Mouse (Mus musculus) heart, embryonic 12.5 days (tissue): ENCODE measurements around the gene Il21. TPM values are rescaled to one million over a fixed set of nuclear protein-coding genes. Genes with fewer than 3 reads are reported as not detected.

Experiments
- ATAC-seq: fragments of 200-750 bp; cut with Nextera tagmentation; 2 replicates; pipeline ENCODE4 v1.8.0; 2017; ENCODE audit warnings: moderate TSS enrichment, moderate library complexity; ENCODE audit not compliant: insufficient number of reproducible peaks, low FRiP score
- H3K27ac ChIP-seq: fragments of 300-500 bp; sonication (generic); 2 replicates; pipeline ENCODE4 v1.5.1; 2016; ENCODE audit warnings: mild to moderate bottlenecking, moderate library complexity; ENCODE audit not compliant: poor library complexity, severe bottlenecking
- H3K27me3 ChIP-seq: fragments of 300-500 bp; sonication (generic); replicated peaks from 2 replicates; pipeline ENCODE4 v1.6.1; 2016; ENCODE audit warnings: mild to moderate bottlenecking, moderate library complexity
- H3K36me3 ChIP-seq: fragments of 300-500 bp; sonication (generic); 2 replicates; pipeline ENCODE4 v1.6.1; 2016; ENCODE audit warnings: mild to moderate bottlenecking, moderate library complexity
- H3K4me1 ChIP-seq: fragments of 300-500 bp; sonication (generic); replicated peaks from 2 replicates; pipeline ENCODE4 v1.6.1; 2016; ENCODE audit warnings: mild to moderate bottlenecking
- H3K4me2 ChIP-seq: fragments of 300-500 bp; sonication (generic); 2 replicates; pipeline ENCODE4 v1.6.1; 2016; ENCODE audit warnings: mild to moderate bottlenecking, moderate library complexity
- H3K4me3 ChIP-seq: fragments of 300-500 bp; sonication (generic); 2 replicates; pipeline ENCODE4 v1.5.1; 2016; ENCODE audit warnings: mild to moderate bottlenecking
- H3K9ac ChIP-seq: fragments of 300-500 bp; sonication (generic); 2 replicates; pipeline ENCODE4 v1.6.1; 2016; ENCODE audit warnings: mild to moderate bottlenecking, moderate library complexity
- H3K9me3 ChIP-seq: fragments of 300-500 bp; sonication (generic); replicated peaks from 2 replicates; pipeline ENCODE4 v1.6.1; 2016; ENCODE audit warnings: mild to moderate bottlenecking, moderate library complexity
- WGBS: fragments of 180-500 bp; shearing (Covaris S2); methylation state at CpG from one replicate; pipeline ENCODE4 v1.1.7; 2016; 5-methylcytosine and 5-hydroxymethylcytosine counted together
- polyA plus RNA-seq: library from polyadenylated mRNA; unstranded; fragments of >200 nt; fragmentation: Nextera tagmentation; extraction: Ambion mirVana; gene quantifications from 2 replicates; pipeline ENCODE4 v1.2.1, GENCODE M21; 2016

Il21 gene
- polyA plus RNA-seq, 1 experiment from 2014 or later, result not detected

- Histone ChIP-seq H3K36me3 (no peaks in the 10 kb centered on the region), H3K27me3 (no peaks in the 10 kb centered on the region), H3K9me3 (no peaks in the 10 kb centered on the region), H3K9ac (no peak overlapping the region), H3K4me1 (no peaks in the 10 kb centered on the region), H3K4me3 (no peak overlapping the region), H3K27ac (no peak overlapping the region), H3K4me2 (no peak overlapping the region)
- ATAC-seq, result no peak
- 85% methylated on average over 7 of the region's 7 CpGs for WGBS
Observed at GRCm38 (mm10) chr3:37231153-37231552, 1.3 kb downstream of the Il21 start.

GRCm38 (mm10) chr3:37229082-37229829, 3.2 kb downstream of the Il21 start:
- Histone ChIP-seq H3K9me3 (no peaks in the 10 kb centered on the region), H3K4me2 (no peak overlapping the region), H3K27me3 (no peaks in the 10 kb centered on the region), H3K9ac (no peak overlapping the region), H3K27ac (no peak overlapping the region), H3K4me3 (no peak overlapping the region), H3K36me3 (no peaks in the 10 kb centered on the region), H3K4me1 (no peaks in the 10 kb centered on the region)
- WGBS, result 55% methylated on average over 11 of the region's 11 CpGs
- no peak for ATAC-seq

GRCm38 (mm10) chr3:37225124-37225523, 7.3 kb downstream of the Il21 start:
- Histone ChIP-seq H3K9ac (no peak overlapping the region), H3K36me3 (no peaks in the 10 kb centered on the region), H3K4me3 (no peak overlapping the region), H3K4me1 (0 out of 2 replicates have a peak, but pooled peaks cover 3% of the 10 kb centered on the region), H3K27ac (no peak overlapping the region), H3K27me3 (no peaks in the 10 kb centered on the region), H3K9me3 (no peaks in the 10 kb centered on the region), H3K4me2 (no peak overlapping the region)
- WGBS, result 87% methylated on average over 13 of the region's 13 CpGs
- ATAC-seq, result no peak

- Histone ChIP-seq H3K27ac (no peak overlapping the region), H3K4me3 (no peak overlapping the region), H3K9me3 (no peaks in the 10 kb centered on the region), H3K9ac (no peak overlapping the region), H3K4me1 (0 out of 2 replicates have a peak, but pooled peaks cover 3% of the 10 kb centered on the region), H3K4me2 (no peak overlapping the region), H3K27me3 (no peaks in the 10 kb centered on the region), H3K36me3 (no peaks in the 10 kb centered on the region)
- WGBS, result 24% methylated on average over 4 of the region's 4 CpGs
- no peak for ATAC-seq
Observed at GRCm38 (mm10) chr3:37219071-37219470, 13.4 kb downstream of the Il21 start.

- H3K4me2 ChIP-seq, result no peak overlapping the region
- H3K9ac ChIP-seq, result no peak overlapping the region
- no peak overlapping the region for H3K4me3 ChIP-seq
- no peak for ATAC-seq
- H3K27ac ChIP-seq, result no peak overlapping the region
- no peaks in the 10 kb centered on the region for H3K36me3 ChIP-seq
- no peaks in the 10 kb centered on the region for H3K9me3 ChIP-seq
- H3K4me1 ChIP-seq, result peaks cover 8% of the 10 kb centered on the region; the same call in 1 of the 2 replicates
- 61% methylated on average over 8 of the region's 8 CpGs for WGBS
- no peaks in the 10 kb centered on the region for H3K27me3 ChIP-seq
Observed at GRCm38 (mm10) chr3:37205226-37205800, 27.1 kb downstream of the Il21 start.

- peak overlapping the region; percentile 86 for H3K4me2 ChIP-seq
- 25% methylated on average over 6 of the region's 6 CpGs for WGBS
- H3K27ac ChIP-seq, result no peak overlapping the region
- peaks cover 8% of the 10 kb centered on the region; the same call in 1 of the 2 replicates for H3K4me1 ChIP-seq
- H3K9me3 ChIP-seq, result no peaks in the 10 kb centered on the region
- no peaks in the 10 kb centered on the region for H3K36me3 ChIP-seq
- H3K9ac ChIP-seq, result peak overlapping the region; percentile 79; the same call in 1 of the 2 replicates
- no peak for ATAC-seq
- no peaks in the 10 kb centered on the region for H3K27me3 ChIP-seq
- peak overlapping the region; percentile 74 for H3K4me3 ChIP-seq
Observed at GRCm38 (mm10) chr3:37204556-37204955, 27.9 kb downstream of the Il21 start.

GRCm38 (mm10) chr3:37203984-37204428, 28.4 kb downstream of the Il21 start:
- ATAC-seq, result peak; percentile 47; the same call in 1 of the 2 replicates
- Histone ChIP-seq H3K9me3 (no peaks in the 10 kb centered on the region), H3K4me1 (peaks cover 8% of the 10 kb centered on the region; the same call in 1 of the 2 replicates), H3K4me3 (peak overlapping the region; percentile 74), H3K27ac (no peak overlapping the region), H3K27me3 (no peaks in the 10 kb centered on the region), H3K4me2 (peak overlapping the region; percentile 86), H3K9ac (peak overlapping the region; percentile 79), H3K36me3 (no peaks in the 10 kb centered on the region)
- under 1% methylated on average over 11 of the region's 11 CpGs for WGBS

GRCm38 (mm10) chr3:37202856-37203255, 29.6 kb downstream of the Il21 start:
- Histone ChIP-seq H3K4me3 (no peak overlapping the region), H3K9me3 (no peaks in the 10 kb centered on the region), H3K27me3 (no peaks in the 10 kb centered on the region), H3K27ac (no peak overlapping the region), H3K36me3 (no peaks in the 10 kb centered on the region), H3K4me1 (peaks cover 8% of the 10 kb centered on the region; the same call in 1 of the 2 replicates), H3K4me2 (no peak overlapping the region), H3K9ac (no peak overlapping the region)
- 76% methylated on average over 7 of the region's 7 CpGs for WGBS
- ATAC-seq, result no peak

- no peak overlapping the region for H3K4me2 ChIP-seq
- H3K9me3 ChIP-seq, result no peaks in the 10 kb centered on the region; the same call in 1 of the 2 replicates
- 0 out of 2 replicates have a peak overlapping the region, but pooled peaks have one; percentile 16 for H3K9ac ChIP-seq
- ATAC-seq, result peak; percentile 37; the same call in 1 of the 2 replicates
- 52% methylated on average over 6 of the region's 6 CpGs for WGBS
- H3K4me3 ChIP-seq, result no peak overlapping the region
- H3K27me3 ChIP-seq, result no peaks in the 10 kb centered on the region
- H3K4me1 ChIP-seq, result peaks cover 8% of the 10 kb centered on the region; the same call in 1 of the 2 replicates
- H3K27ac ChIP-seq, result no peak overlapping the region
- no peaks in the 10 kb centered on the region for H3K36me3 ChIP-seq
Observed at GRCm38 (mm10) chr3:37201122-37201916, 31.1 kb downstream of the Il21 start.

GRCm38 (mm10) chr3:37198302-37198701, 34.1 kb downstream of the Il21 start:
- no peaks in the 10 kb centered on the region for H3K27me3 ChIP-seq
- peaks cover 3% of the 10 kb centered on the region for H3K9me3 ChIP-seq
- WGBS, result 81% methylated on average over 5 of the region's 5 CpGs
- no peak for ATAC-seq
- H3K27ac ChIP-seq, result no peak overlapping the region
- no peak overlapping the region for H3K4me3 ChIP-seq
- no peak overlapping the region for H3K9ac ChIP-seq
- no peaks in the 10 kb centered on the region for H3K36me3 ChIP-seq
- H3K4me2 ChIP-seq, result no peak overlapping the region
- peaks cover 8% of the 10 kb centered on the region; the same call in 1 of the 2 replicates for H3K4me1 ChIP-seq

- Histone ChIP-seq H3K9me3 (peaks cover 3% of the 10 kb centered on the region), H3K4me1 (no peaks in the 10 kb centered on the region), H3K9ac (no peak overlapping the region), H3K36me3 (no peaks in the 10 kb centered on the region), H3K4me2 (no peak overlapping the region), H3K4me3 (no peak overlapping the region), H3K27me3 (no peaks in the 10 kb centered on the region), H3K27ac (no peak overlapping the region)
- no peak for ATAC-seq
- 63% methylated on average over 2 of the region's 2 CpGs for WGBS
Observed at GRCm38 (mm10) chr3:37191953-37192352, 40.5 kb downstream of the Il21 start.
